Mouse (Mus musculus) kidney, adult 2 months (tissue): Measurements from ENCODE around the gene Gm10226.
"Not testable (repeated sequence)": the region's sequence is repeated elsewhere in the genome, so short reads cannot be mapped to it uniquely, and the experiment has no call there.

Experiments used
- CTCF ChIP-seq: fragments of 200-500 bp; conservative IDR thresholded peaks from 2 replicates; pipeline ENCODE4 v1.5.1; 2011; ENCODE audit warnings: low read depth, mild to moderate bottlenecking, control low read depth, low read length, moderate library complexity, mixed read lengths; ENCODE audit not compliant: insufficient read depth, insufficient read length
- POLR2A ChIP-seq: fragments of 200-500 bp; IDR thresholded peaks from one replicate; pipeline ENCODE4 v1.6.1; 2011; ENCODE audit warnings: low read depth, low read length, control low read depth

DNA sequence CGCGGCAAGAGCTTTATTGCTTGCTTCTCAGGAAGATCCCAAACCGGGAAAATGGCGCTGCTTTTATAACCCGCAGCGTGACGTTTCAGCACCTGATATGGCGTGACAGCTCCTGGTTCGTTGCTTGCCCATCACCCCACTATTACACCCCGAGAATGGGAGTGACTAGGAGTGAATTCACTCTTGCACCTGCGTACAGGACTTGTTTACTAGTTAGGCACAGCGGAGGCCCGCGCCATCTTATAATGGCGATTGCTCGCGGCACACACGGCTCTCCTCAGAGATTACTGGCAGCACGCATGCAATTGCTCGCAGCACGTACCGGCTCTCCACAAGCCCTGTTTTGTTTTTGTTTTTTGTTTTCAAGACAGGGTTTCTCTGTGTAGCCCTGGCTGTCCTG, 38.8 kb downstream of the Gm10226 start, which contains the start of gene Zfp229:
- not testable (repeated sequence) for TF ChIP-seq CTCF, POLR2A
